Mouse (Mus musculus) urinary bladder, postnatal 4 days (tissue): ENCODE data around the gene Brca1.
"Not testable (repeated sequence)": the region's sequence is repeated elsewhere in the genome, so short reads cannot be mapped to it uniquely, and the experiment has no call there.

Source experiments
- DNase-seq, 2 experiments: peaks; one replicate each; pipeline ENCODE4 v3.0.0; 2021 to 2022; ENCODE audit warnings: low spot score in 2 of 2

Gene Brca1

DNA sequence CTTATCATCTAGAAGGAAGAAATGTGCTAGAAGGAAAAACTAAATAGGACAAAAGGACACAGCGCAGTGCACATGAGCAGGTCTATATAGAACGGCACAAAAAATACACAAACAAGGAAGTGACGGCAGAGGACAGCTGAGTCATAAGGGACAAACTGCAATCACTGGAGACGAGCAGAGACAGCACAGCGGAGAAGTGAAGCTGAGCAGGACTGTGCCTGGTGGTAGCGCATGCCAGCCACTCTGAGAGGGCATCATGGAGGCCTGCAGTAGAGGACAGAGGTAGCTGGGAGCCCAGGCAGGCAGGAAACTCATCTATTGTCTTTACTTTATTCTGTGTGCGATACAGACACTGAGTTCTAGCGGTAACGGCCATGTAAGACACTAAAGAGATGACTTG lies 8.2 kb downstream of the Brca1 start:
- DNase-seq = no peak

DNA sequence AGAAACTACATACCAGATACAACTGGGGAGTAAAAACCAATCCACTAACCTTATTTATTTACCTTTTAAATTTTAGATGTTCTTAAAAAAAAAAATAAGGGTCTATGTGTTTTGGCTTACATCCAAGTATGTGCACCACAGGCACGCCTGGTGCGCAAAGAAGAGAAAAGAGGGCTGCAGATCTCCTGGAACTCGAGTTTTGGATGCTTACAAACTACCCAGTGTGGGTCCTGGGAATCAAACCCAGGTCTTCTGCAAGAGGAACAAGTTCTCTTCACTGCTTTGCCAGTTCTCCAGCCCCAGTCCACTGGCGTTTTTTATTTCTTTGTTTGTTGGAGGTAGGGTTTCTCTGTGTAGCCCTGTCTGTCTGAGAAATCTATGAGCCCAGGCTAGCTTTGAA lies 25.1 kb downstream of the Brca1 start:
- no peak for DNase-seq

DNA sequence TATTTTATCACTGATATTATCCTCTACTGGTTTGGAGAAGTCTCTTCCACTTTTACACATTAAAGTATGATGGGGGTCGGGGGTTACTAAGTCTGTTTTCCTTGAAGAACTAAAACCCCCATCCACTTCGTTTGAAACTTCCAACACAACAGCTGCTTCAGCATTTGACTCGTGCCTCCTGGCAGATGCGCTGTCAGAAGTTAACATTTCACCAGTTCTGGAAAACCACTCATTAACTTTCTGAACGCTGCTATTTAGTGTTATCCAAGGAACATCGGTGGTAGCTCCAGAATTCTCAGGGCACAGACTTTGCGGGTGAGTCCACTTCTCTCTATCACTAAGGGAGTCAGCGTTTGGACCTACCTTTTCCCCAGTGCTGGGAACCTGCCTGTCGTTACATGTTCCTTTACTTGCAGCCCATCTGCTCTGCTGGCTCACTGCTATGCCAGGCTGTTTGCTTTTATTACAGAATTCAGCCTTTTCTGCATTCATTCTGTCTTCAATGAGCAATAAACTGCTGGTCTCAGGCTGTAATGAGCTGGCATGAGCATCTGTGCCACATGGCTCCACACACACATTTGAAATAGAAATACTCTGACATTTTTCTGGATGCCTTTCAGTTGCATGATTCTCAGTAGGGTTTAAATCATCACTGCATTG lies 25.7 kb downstream of the Brca1 start:
- DNase-seq = no peak

- no peak for DNase-seq
These were observed 26.7 kb downstream of the Brca1 start for GRCm38 (mm10) chr11:101525056-101525455.

- no peak for DNase-seq
These were observed 27.3 kb downstream of the Brca1 start for GRCm38 (mm10) chr11:101524446-101524845.

DNA sequence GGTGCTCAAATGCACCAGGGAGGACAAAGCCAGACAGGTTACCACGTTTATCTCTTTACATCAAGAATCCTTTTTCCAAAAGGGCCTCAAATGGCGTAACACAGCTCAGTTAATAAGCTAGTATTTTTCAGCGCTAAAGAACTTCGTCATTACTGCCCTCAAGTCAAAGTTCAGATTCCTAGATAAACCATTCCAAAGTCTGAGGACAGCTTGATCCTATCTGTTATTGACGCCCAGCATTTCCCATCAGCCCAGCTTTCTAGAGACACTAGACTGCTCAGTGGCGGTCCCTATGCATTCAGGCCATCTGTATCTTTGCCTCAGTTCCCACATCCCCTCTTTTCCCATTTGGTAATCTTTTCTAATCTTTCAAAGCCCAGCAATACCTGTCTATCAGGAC lies 32.4 kb downstream of the Brca1 start:
- no peak for DNase-seq

- DNase-seq = no peak
These were observed 32.8 kb downstream of the Brca1 start for GRCm38 (mm10) chr11:101518937-101519336.

GRCm38 (mm10) chr11:101507090-101507489 lies 44.7 kb downstream of the Brca1 start:
- no peak for DNase-seq

DNA sequence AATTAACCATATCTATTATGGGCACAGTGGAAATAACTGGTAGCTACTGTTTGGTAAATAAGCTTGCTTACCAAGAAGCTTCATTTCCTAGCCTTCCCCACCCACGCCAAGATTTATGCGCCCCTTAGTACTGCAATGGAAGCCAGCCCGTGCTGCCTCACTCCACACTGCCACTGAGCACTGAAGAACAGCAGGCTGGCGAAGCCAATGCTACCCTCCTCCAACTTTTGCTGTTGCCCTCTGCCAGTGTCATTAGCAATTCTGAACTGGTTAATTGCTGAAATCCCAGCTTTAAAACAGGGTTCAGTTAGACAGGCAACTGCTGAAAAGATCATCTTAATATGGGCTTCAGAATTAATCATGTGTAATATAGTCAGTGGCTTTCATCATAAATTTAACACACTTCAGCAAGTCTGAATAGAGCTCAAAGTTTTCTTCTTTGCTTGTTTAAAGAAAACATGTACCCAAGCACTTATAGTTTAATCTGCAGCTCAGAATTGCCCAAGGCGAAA lies 45.4 kb downstream of the Brca1 start:
- DNase-seq = no peak

GRCm38 (mm10) chr11:101486126-101486525 lies 65.6 kb downstream of the Brca1 start:
- DNase-seq = no peak

DNA sequence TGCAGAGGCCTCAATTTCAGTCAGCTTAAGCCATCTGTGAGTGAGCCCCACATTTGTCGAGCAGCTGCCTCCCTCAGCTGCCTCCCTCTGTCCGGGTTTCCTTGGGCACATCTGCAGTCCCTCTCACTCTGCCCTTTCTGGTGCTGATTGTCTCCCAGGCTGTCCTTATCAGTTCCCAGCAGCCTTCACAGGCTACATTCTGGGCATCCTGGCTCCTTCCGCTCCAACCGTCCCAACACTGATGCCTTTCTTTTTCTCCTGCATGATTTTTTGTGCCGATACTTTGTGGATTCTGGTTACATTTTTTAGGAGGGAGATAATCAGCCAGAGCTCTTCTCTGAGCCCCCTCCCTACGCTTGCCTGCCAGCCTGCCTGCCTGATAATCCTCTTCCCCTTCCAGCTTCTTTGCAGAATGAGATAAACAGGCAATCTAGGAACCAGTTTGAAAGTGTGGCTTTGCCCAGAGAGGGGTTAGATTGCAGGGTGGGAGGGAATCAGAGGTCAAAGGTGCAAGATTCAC lies 66.2 kb downstream of the Brca1 start:
- DNase-seq = no peak

GRCm38 (mm10) chr11:101484814-101485213 lies 66.9 kb downstream of the Brca1 start:
- DNase-seq = no peak

DNA sequence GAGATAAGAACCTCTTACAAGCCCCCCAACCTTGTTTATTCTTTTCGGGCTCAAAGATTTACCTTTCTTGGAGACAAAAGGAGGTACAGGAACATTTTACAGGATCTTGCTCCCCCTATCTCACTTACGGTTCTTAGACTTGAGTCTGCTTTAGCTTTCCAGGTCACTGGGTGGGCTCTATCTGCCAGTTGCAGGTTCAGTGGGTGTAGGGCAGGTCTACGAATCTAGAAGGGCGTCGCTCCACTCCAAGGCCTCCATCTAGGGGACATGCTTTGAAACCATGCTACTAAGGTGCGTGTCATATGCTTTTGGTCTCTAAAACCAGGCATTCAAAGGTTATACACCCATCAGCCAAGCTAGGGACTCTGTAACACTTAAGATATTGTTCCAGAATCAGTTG lies 67.5 kb downstream of the Brca1 start:
- DNase-seq = no peak

DNA sequence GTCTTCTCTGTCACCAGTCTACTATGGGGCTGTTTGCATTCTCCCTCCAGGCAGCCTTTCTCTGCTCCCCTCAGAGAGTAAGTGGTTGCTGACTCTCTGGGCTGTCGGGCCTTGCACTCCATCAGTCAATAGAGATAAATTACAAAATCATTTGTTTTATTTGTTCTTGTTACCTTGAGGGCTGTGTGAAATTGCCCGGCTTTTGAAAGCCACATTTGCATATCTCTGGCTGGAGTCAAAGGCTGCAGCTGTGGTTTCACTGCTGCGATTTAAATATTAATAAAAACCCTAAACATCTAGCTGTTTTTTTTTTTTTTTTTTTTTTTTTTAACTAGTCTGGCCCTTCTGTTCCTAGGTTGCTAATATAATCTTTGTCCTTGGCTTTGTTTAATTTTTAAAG lies 68.0 kb downstream of the Brca1 start:
- no peak for DNase-seq

- DNase-seq = no peak
These were observed 70.8 kb downstream of the Brca1 start for GRCm38 (mm10) chr11:101480912-101481311.

GRCm38 (mm10) chr11:101479171-101479635 lies 72.6 kb downstream of the Brca1 start:
- no peak for DNase-seq

DNA sequence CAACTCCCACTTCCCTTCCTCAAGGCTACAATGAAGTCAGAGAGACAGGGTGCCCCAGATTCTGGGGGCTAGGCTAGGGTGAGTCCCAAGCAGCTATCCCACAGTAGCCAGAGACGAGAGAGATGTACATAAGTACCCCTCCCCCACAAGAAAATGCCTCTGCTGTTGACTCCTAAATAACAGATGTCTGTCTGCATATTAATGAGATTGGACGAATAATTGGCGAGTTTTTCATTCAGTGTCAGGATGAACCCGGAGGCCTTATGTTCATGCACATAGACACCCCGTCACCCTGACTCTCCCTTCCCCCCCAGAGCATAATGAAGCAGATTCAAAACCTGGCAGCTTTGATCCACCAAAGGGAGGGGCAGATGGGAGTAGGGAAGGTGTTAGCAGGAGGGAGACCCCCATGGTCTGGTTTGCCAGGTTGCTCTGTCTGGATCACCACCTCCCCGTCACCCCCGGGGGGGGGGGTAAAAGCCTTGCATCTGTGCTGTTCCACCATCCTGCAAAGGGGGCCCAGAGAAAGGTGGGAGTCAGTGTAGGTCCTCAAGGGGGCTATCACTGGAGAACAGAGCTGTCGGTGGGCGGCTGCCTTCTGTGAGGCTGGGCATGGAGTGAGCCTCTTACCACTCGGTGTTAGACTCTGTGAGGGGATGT lies 74.1 kb downstream of the Brca1 start:
- DNase-seq = no peak

DNA sequence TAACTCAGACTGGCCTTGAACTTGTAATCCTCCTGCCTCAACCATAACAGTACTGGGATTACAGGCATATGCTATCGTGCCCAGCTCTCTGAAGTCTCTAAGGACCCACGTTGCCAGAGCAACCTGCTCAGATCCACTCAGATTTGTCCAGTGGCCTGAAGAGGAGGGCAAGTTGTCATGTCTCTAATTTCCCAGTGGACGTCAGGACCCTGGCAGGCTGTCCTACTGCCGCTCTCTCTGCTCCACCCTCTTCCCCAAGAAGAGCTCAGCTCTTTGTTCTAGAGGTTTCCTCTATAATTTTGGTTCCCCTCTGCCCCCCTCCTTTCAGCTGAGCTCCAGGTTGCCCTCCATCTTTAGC lies 74.6 kb downstream of the Brca1 start:
- DNase-seq = no peak

- not testable (repeated sequence) for DNase-seq
These were observed 75.4 kb downstream of the Brca1 start for GRCm38 (mm10) chr11:101476361-101476760.

DNA sequence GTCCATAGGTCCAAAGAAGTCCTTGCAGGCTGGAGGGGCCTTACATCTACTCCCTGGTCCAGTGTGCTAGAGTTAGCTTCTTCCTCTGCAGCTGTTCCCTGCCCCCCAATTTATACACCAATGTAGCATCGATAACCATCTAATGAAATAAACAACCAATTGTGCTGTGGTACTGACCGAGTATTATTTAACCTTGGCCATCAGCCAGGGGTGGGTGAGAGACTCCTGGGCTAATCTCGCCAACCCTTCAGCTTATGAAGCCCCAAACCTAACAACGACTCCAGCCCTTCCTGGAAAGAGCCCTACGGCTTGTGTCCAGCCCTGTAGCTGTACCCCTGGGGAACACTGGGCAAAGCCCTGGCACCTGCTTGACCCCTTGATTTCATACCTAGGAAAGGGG lies 77.5 kb downstream of the Brca1 start:
- DNase-seq = no peak

GRCm38 (mm10) chr11:101473686-101474085 lies 78.1 kb downstream of the Brca1 start:
- not testable (repeated sequence) for DNase-seq

DNA sequence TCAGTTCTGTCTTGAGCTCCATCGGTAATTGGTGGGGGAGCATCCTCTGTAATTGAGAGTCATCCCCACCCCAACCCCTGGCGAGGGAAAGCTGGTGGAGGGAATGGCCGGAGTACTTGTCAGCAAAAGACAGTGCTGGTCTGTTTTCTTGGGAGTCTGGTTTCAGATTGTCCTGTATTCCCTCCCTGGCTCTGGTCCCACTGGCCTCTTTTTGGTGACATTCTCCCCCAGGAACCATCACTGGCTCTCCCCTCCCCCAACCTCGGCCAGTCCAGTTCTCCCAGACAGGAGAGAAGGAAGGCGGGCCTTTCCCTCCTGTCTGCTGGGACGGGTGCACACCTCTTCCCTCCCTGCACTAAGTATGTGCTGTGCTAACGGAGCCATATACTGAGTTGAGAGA lies 79.4 kb downstream of the Brca1 start:
- no peak for DNase-seq

DNA sequence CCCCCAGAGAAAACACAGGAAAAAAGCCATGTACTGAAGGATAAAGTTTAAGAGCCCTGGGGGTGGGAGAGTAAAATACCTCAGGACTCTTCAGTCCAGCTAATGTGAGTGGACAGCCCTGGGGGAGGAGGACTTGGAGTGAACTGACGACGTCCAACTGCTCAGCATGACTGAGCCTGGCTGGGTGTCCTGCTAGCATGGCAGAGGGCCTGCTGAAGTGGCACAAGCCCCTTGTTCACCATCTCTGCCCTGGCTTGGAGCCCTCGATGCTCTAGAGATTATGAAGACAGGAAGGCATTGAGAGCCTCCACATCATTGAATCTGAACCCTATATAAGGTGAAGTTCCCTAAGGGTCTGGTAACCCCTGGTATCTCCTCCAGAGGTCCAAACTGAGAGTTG lies 79.8 kb downstream of the Brca1 start:
- no peak for DNase-seq
